Mouse (Mus musculus): ENCODE measurements around the gene Fam89b.

DNA sequence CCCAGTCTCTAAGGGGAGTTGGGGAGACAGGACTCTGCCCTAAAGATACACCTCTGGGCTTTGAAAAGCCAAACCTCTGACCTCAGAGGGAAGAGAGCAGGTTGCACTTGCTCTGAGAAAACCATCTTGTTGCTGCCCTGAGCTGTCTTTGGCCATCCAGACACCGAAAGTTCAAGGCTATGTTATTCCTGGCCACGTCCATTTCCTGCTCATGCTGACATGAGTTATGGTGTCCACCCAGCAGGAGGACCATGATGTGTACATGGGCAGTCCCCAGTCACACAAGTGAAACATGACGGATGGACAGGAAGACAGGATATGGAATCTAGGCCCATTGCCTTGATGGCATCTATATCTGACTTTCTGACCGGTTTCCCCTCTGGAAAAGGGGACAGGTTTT is 49.0 kb downstream of the Fam89b start:
- no peak for TF ChIP-seq ZNF384 (IDR thresholded peaks at IDR 0.05; ENCODE audit: low read depth, low read length)
- TF ChIP-seq CHD2 (IDR thresholded peaks at IDR 0.05; ENCODE audit: low read depth, low read length): no peak
- no peak for TF ChIP-seq ZC3H11A (IDR thresholded peaks at IDR 0.05; ENCODE audit: borderline replicate concordance, low read depth, low read length)
- no peak for TF ChIP-seq HCFC1 (IDR thresholded peaks at IDR 0.05; ENCODE audit: borderline replicate concordance, insufficient read depth, low read length)
- no peak for TF ChIP-seq MAFK (IDR thresholded peaks at IDR 0.05; ENCODE audit: insufficient read depth, low read depth, low read length)

All from ES-E14 (cell line).